8 mouse cellular contexts compared by ENCODE assay signal in the genomic region with DNA sequence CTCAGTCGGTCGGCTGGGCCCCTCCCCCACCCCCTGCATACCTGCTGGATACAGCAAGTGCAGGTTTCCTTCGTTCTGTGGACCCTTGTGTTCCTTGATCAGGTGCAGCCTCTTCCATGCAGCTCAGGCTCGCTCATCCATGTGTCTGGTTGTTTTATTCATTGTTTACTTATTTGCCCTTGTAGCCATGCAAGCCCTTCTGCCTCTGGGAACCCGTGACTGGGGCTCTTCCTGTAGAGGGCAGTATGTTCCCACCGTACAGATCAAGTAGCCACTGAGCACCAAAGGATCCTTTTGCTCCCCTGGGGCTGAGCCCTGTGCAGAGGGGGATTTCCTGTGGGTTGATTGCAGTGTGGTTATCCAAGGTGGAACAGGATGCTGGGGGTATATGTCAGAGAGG. TPM values are rescaled to one million over a fixed set of nuclear protein-coding genes. Genes with fewer than 3 reads are reported as not detected.
DNase-seq lines count a peak whose midpoint lies in the region; ATAC-seq and TF ChIP-seq lines count a peak whose summit lies in the region.

No protein-coding gene starts in this region.

- no peak overlapping the region for H3K9ac ChIP-seq in ES-E14 (ENCODE audit: insufficient read depth, low read depth, low read length, poor library complexity, severe bottlenecking)
- H3K9ac ChIP-seq in hindbrain, embryonic 11.5 days (ENCODE audit: low read depth, low read length), result peak overlapping the region; percentile 24
- H3K9ac ChIP-seq in limb, embryonic 11.5 days (ENCODE audit: low read length), result no peak overlapping the region

- no peaks in the 10 kb centered on the region for H3K27me3 ChIP-seq in hindbrain, embryonic 11.5 days (ENCODE audit: control insufficient read depth, insufficient read depth, low read length)
- no peaks in the 10 kb centered on the region for H3K27me3 ChIP-seq in limb, embryonic 11.5 days (ENCODE audit: control insufficient read depth, insufficient read depth, low read length)

- no peak overlapping the region for H3K4me3 ChIP-seq in ES-E14 (ENCODE audit: insufficient read depth in 1 of 2, low read depth in 1 of 2, low read length in 2 of 2, poor library complexity in 1 of 2, severe bottlenecking in 1 of 2)
- H3K4me3 ChIP-seq in cortical plate, adult 2 months (ENCODE audit: insufficient read depth, low read length), result no peak overlapping the region
- H3K4me3 ChIP-seq in hindbrain, embryonic 11.5 days (ENCODE audit: low read depth, low read length), result 0 out of 2 replicates have a peak overlapping the region, but pooled peaks have one; percentile 4
- H3K4me3 ChIP-seq in limb, embryonic 11.5 days (ENCODE audit: low read depth, low read length), result no peak overlapping the region

- ATAC-seq in hindbrain, embryonic 11.5 days (ENCODE audit: low FRiP score), result peak; percentile 55
- ATAC-seq in limb, embryonic 11.5 days (ENCODE audit: insufficient number of reproducible peaks, low FRiP score, low TSS enrichment, low read depth), result no peak

- H3K4me2 ChIP-seq in hindbrain, embryonic 11.5 days (replicated peaks; ENCODE audit: low read depth, low read length), result peak overlapping the region; percentile 28
- no peak overlapping the region for H3K4me2 ChIP-seq in limb, embryonic 11.5 days (ENCODE audit: low read depth, severe bottlenecking)

- DNase-seq in layer of hippocampus, adult 11-12 months (ENCODE audit: low spot score), result peak; percentile 71
- no peak for DNase-seq in layer of hippocampus, postnatal 25 days (ENCODE audit: extremely low spot score in 1 of 2, low spot score in 1 of 2)
- peak; percentile 51 for DNase-seq in ES-E14 (ENCODE audit: low read depth, low spot score)
- DNase-seq in hindbrain, embryonic 11.5 days (ENCODE audit: low spot score), result peak; percentile 76
- peak; percentile 69 for DNase-seq in limb, embryonic 11.5 days (ENCODE audit: low spot score)
- peak; percentile 56 to 60 for DNase-seq in natural killer cell, adult 2 months (ENCODE audit: low spot score in 2 of 2)
- no peak for DNase-seq in right cerebral cortex, postnatal 25 days

- H3K27ac ChIP-seq in ES-E14 (ENCODE audit: insufficient read depth, low read depth, low read length, poor library complexity, severe bottlenecking), result no peak overlapping the region
- no peak overlapping the region for H3K27ac ChIP-seq in cortical plate, adult 2 months (ENCODE audit: insufficient read depth, low read length)
- H3K27ac ChIP-seq in hindbrain, embryonic 11.5 days (ENCODE audit: low read depth, low read length), result peak overlapping the region; percentile 47; the same call in 1 of the 2 replicates
- no peak overlapping the region for H3K27ac ChIP-seq in limb, embryonic 11.5 days (replicated peaks; ENCODE audit: low read depth, low read length)

- TF ChIP-seq CTCF in cortical plate, adult 2 months (IDR thresholded peaks at IDR 0.05; ENCODE audit: extremely low read depth, insufficient read depth, low read length), result peak; percentile 55

- no peaks in the 10 kb centered on the region for H3K36me3 ChIP-seq in ES-E14 (ENCODE audit: control insufficient read depth, insufficient read depth, low read length, poor library complexity, severe bottlenecking)
- no peaks in the 10 kb centered on the region for H3K36me3 ChIP-seq in hindbrain, embryonic 11.5 days (ENCODE audit: control insufficient read depth, insufficient read depth, low read length)
- no peaks in the 10 kb centered on the region for H3K36me3 ChIP-seq in limb, embryonic 11.5 days (ENCODE audit: control insufficient read depth, insufficient read depth, low read length)

- H3K9me3 ChIP-seq in ES-E14 (ENCODE audit: control insufficient read depth, insufficient read depth, low read depth, low read length), result no peaks in the 10 kb centered on the region
- no peaks in the 10 kb centered on the region for H3K9me3 ChIP-seq in hindbrain, embryonic 11.5 days (ENCODE audit: control insufficient read depth, low read length)
- H3K9me3 ChIP-seq in limb, embryonic 11.5 days (ENCODE audit: control insufficient read depth, low read length), result no peaks in the 10 kb centered on the region

- in situ Hi-C loops in ES-E14 (cut with MboI; ENCODE audit: low sequenced_read_pairs in 2 of 2, unreplicated experiment in 2 of 2), result no loop called here

- peaks cover 0 to 20% of the 10 kb centered on the region in 2 experiments; a peak in 2 of 4 replicates for H3K4me1 ChIP-seq in ES-E14 (ENCODE audit: control insufficient read depth in 2 of 2, insufficient read depth in 2 of 2, low read length in 2 of 2, poor library complexity in 1 of 2)
- peaks cover 4% of the 10 kb centered on the region; the same call in 1 of the 2 replicates for H3K4me1 ChIP-seq in cortical plate, adult 2 months (ENCODE audit: control insufficient read depth, insufficient read depth, low read length)
- 0 out of 2 replicates have a peak, but pooled peaks cover 2% of the 10 kb centered on the region for H3K4me1 ChIP-seq in hindbrain, embryonic 11.5 days (replicated peaks; ENCODE audit: control insufficient read depth, insufficient read depth, low read length)
- H3K4me1 ChIP-seq in limb, embryonic 11.5 days (ENCODE audit: control insufficient read depth, insufficient read depth, low read length), result 0 out of 2 replicates have a peak, but pooled peaks cover 2% of the 10 kb centered on the region

- no peak for TF ChIP-seq POLR2A in cortical plate, adult 2 months (IDR thresholded peaks at IDR 0.05; ENCODE audit: extremely low read depth, insufficient read depth, low read length)

- WGBS in hindbrain, embryonic 11.5 days, result 2% methylated on average over 6 of the region's 6 CpGs
- WGBS in limb, embryonic 11.5 days, result 10% methylated on average over 6 of the region's 6 CpGs

TF ChIP-seq in ES-E14, 5 proteins besides CTCF, POLR2A, EP300 and RAD21:
- TF ChIP-seq ZNF384 (IDR thresholded peaks at IDR 0.05; ENCODE audit: low read depth, low read length) (no peak), ZC3H11A (IDR thresholded peaks at IDR 0.05; ENCODE audit: borderline replicate concordance, low read depth, low read length) (peak; percentile 53; the same call in 1 of the 2 replicates)
TF ChIP-seq in ES-E14: peak in this region for 1.

RNA-seq across cellular contexts. Expression of gene Kndc1, which starts 11.2 kb away (rescaled TPM):
- 10 to 100 TPM; 90.1 to 95.0 TPM for total RNA-seq in layer of hippocampus, postnatal 25 days (2021)
- total RNA-seq in ES-E14 (2012; rRNA removed), result 2.3 and 5.3 TPM in 2 replicates
- polyA plus RNA-seq in cortical plate, adult 2 months (2012; rRNA removed), result 54.8 and 56.1 TPM in 2 replicates
- polyA plus RNA-seq in hindbrain, embryonic 11.5 days (2014; fragmentation: Nextera tagmentation; extraction: Ambion mirVana), result 1.2 and 1.4 TPM in 2 replicates
- polyA plus RNA-seq in limb, embryonic 11.5 days (2014; fragmentation: Nextera tagmentation; extraction: Ambion mirVana), result 0.06 TPM in 1 of 2 replicates, not detected in the other

RNA-seq across cellular contexts. Expression of gene Utf1, which starts 37.9 kb away (rescaled TPM):
- not detected for total RNA-seq in layer of hippocampus, postnatal 25 days (2021)
- total RNA-seq in ES-E14 (2012; rRNA removed), result 147 and 174 TPM in 2 replicates
- polyA plus RNA-seq in cortical plate, adult 2 months (2012; rRNA removed), result 0.08 TPM in 1 of 2 replicates, not detected in the other
- not detected in 2 replicates for polyA plus RNA-seq in hindbrain, embryonic 11.5 days (2014; fragmentation: Nextera tagmentation; extraction: Ambion mirVana)
- polyA plus RNA-seq in limb, embryonic 11.5 days (2014; fragmentation: Nextera tagmentation; extraction: Ambion mirVana), result 0.35 TPM in 1 of 2 replicates, not detected in the other

Comparison
In these comparisons a context has a peak if more than half of its experiments do, and no peak if none do; other contexts are left out.
1. DNase-seq: peak in layer of hippocampus, adult 11-12 months (single experiment), ES-E14 (single experiment), hindbrain, embryonic 11.5 days (single experiment), limb, embryonic 11.5 days (single experiment) and natural killer cell, adult 2 months (2 of 2); none in layer of hippocampus, postnatal 25 days (0 of 2) and right cerebral cortex, postnatal 25 days (single experiment).
2. RNA of gene Kndc1, which starts 11.2 kb away (polyA plus RNA-seq): 54.8 to 56.1 TPM in cortical plate, adult 2 months; 1.2 to 1.4 TPM in hindbrain, embryonic 11.5 days and 0.06 TPM in limb, embryonic 11.5 days; every median in the first group is over 10 times any median in the second.